Mouse (Mus musculus): ENCODE results near the gene Psma4. TPM values are rescaled to one million over a fixed set of nuclear protein-coding genes. Genes with fewer than 3 reads are reported as not detected.
"Not testable (repeated sequence)": the region's sequence is repeated elsewhere in the genome, so short reads cannot be mapped to it uniquely, and the experiment has no call there.

Gene Psma4
- polyA plus RNA-seq, 1 experiment from 2014 or later = 282 TPM

DNA sequence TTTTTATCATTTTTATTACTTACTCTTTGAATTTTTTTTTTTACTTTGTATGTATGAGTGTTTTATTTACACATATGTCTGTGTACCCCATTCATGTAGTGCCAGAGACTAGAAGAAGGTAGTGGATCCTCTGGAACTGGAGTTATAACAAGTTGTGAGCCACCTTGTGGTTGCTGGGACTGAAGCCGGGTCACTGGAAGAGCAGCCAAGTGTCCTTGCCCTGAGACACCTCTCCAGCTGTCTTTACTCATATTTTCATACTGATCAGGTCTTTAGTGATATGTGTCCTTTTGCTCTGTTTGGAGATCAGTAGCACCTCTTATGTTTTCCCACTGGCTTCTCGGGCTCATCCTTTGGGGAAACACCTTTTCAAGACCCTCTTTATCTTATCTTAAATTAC is 6.1 kb upstream of the Psma4 start:
- Histone ChIP-seq H3K27ac (no peak overlapping the region), H3K4me3 (no peak overlapping the region), H3K27me3 (no peaks in the 10 kb centered on the region), H3K9me3 (no peaks in the 10 kb centered on the region), H3K4me1 (replicated peaks) (no peaks in the 10 kb centered on the region), H3K4me2 (no peak overlapping the region), H3K9ac (no peak overlapping the region), H3K36me3 (no peaks in the 10 kb centered on the region)
- ATAC-seq (ENCODE audit: low FRiP score) = no peak
- WGBS = 79% methylated on average over 2 of the region's 2 CpGs

DNA sequence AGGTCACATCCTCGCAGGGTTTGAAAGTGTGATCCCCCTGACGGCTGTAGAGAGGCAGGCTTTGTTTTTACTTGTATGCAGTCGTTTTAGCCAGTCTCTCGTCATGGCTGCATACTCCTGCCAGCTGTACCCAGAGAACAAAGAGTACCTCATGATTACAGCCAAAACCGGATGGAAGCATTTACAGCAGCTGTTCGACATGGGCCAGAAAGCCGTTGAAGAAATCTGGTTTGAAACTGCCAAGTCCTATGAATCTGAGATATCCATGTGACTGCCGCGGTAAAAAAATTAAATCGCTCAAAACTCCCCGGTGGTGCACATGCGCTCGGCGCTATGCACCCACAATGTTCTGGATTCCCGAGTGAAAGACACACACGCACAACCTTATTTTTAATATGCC is 4.3 kb upstream of the Psma4 start:
- no peaks in the 10 kb centered on the region for H3K27me3 ChIP-seq
- no peaks in the 10 kb centered on the region for H3K9me3 ChIP-seq
- H3K36me3 ChIP-seq = no peaks in the 10 kb centered on the region
- no peak overlapping the region for H3K4me3 ChIP-seq
- H3K27ac ChIP-seq = no peak overlapping the region
- peaks cover 4% of the 10 kb centered on the region for H3K4me1 ChIP-seq (replicated peaks)
- H3K4me2 ChIP-seq = no peak overlapping the region
- ATAC-seq (ENCODE audit: low FRiP score) = no peak
- H3K9ac ChIP-seq = no peak overlapping the region
- 81% methylated on average over 16 of the region's 16 CpGs for WGBS

DNA sequence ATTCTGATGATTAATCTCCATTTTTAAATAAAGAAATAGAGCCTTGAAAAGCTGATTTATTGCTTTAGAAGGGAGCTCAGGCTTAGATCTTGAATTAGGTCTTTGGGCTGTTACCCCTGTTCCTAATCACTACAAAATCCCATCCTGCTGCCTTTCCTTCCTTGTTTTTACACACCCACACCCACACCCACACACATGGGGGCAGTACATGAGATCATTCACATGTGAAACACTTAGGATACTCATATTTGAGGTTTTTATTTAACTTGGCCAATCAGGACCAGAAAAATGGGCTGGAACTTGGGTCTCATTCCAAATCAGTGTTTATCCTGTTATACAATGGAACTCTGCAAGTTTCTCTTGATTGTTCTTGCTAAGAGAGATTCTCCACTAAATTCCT is 1.1 kb upstream of the Psma4 start:
- Histone ChIP-seq H3K9me3 (no peaks in the 10 kb centered on the region), H3K36me3 (peaks cover 20% of the 10 kb centered on the region), H3K4me1 (replicated peaks) (peaks cover 30% of the 10 kb centered on the region), H3K4me2 (no peak overlapping the region), H3K4me3 (no peak overlapping the region), H3K27ac (no peak overlapping the region), H3K27me3 (no peaks in the 10 kb centered on the region), H3K9ac (no peak overlapping the region)
- ATAC-seq (ENCODE audit: low FRiP score) = no peak

DNA sequence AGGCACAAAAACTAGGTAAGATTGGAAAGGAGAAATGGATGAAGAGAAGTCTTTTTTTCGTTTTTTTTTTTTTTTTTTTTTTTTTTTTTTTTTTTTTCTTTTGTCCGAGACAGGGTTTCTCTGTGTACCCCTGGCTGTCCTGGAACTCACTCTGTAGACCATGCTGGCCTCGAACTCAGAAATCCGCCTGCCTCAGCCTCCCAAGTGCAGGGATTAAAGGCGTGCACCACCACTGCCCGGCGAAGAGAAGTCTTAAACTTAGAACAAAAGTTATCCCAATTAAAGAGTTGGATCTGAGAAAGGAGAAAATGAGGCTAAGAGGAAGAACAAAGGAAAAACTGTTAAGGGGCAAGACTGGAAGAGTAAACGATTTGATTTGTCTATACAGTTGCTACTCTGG is 428 bp upstream of the Psma4 start:
- H3K4me1 ChIP-seq (replicated peaks) = peaks cover 30% of the 10 kb centered on the region
- not testable (repeated sequence) for H3K27me3 ChIP-seq, H3K9me3 ChIP-seq
- 0 out of 2 replicates have a peak, but pooled peaks have one; percentile 47 for ATAC-seq (ENCODE audit: low FRiP score)
- peaks cover 24% of the 10 kb centered on the region for H3K36me3 ChIP-seq
- peak overlapping the region; percentile 63 for H3K9ac ChIP-seq
- peak overlapping the region; percentile 87 for H3K4me3 ChIP-seq
- WGBS = 45% methylated on average over 8 of the region's 8 CpGs
- H3K27ac ChIP-seq = peak overlapping the region; percentile 96
- H3K4me2 ChIP-seq = peak overlapping the region; percentile 74

DNA sequence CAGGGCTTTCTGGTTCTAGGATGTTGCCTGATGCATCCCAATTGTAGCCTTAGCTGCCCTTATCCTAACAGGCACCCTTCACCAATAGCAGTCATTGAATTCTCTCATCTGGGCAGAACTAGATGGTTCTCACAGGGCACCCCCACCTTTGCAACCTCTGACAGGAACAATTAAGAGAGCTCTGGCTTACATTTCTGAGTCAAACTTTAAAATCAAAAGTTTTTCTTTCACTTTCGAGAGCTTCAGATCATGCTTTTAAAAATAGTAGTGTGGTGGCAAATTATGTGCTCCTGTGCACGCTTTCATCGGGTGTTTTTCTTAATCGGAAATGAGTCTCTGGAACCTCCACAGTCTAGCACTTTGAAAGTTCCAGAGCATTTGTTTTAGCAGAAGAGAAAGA is 10.5 kb downstream of the Psma4 start:
- Histone ChIP-seq H3K27ac (no peak overlapping the region), H3K36me3 (peaks cover 39% of the 10 kb centered on the region), H3K4me1 (replicated peaks) (no peaks in the 10 kb centered on the region), H3K9ac (no peak overlapping the region), H3K27me3 (no peaks in the 10 kb centered on the region), H3K9me3 (no peaks in the 10 kb centered on the region), H3K4me2 (no peak overlapping the region), H3K4me3 (no peak overlapping the region)
- WGBS = 96% methylated on average over 4 of the region's 4 CpGs
- ATAC-seq (ENCODE audit: low FRiP score) = no peak

DNA sequence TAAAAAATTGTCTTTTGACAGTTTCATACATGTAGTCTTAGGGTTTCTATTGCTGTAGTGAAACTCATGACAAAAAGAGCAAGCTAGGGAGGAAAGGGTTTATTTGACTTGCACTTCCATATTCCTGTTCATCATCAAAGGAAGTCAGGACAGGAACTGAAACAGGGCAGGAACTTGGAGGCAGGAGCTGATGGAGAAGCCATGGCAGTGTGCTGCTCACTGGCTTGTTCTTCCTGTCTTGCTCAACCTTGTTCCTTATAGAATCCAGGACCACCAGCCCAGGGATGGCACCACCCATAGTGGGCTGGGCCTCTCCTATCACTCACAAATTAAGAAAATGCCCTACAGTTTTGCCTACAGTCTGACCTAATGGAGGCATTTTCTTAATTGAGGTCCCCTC is 13.1 kb downstream of the Psma4 start:
- H3K27me3 ChIP-seq = no peaks in the 10 kb centered on the region
- H3K9ac ChIP-seq = no peak overlapping the region
- no peaks in the 10 kb centered on the region for H3K9me3 ChIP-seq
- no peak overlapping the region for H3K27ac ChIP-seq
- no peak overlapping the region for H3K4me2 ChIP-seq
- ATAC-seq (ENCODE audit: low FRiP score) = no peak
- H3K36me3 ChIP-seq = peaks cover 14% of the 10 kb centered on the region
- H3K4me1 ChIP-seq (replicated peaks) = no peaks in the 10 kb centered on the region
- no peak overlapping the region for H3K4me3 ChIP-seq

DNA sequence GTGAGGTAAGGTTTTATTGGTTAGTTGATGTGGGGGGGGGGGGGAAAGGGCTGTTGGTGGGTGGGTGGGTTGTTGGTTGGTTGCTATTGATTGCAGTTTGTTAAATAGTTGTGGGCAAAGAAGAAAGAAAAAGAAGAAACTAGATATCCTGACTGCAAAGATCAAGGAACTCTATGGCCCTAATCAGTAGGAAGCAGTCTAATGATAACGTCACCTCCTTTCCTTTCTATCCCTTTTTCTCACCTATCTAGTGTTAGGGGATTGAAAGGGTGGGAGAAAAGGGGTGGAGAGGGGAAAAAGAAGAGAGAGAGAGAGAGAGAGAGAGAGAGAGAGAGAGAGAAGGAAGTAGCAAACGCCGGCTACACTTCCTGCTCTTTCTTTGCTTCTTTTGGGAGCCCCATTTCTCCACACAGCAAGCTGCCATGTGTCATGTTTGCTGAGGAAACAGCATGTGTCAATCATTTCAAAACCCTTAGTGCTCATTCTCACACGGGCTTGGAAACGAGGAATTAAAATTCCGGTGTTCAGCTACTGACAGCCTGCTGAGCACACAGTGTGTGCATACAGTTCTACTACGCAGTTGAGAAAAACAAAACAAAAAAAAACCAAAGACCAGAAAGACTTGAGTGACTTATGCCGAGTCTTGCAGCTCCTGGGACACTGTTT is 19.5 kb downstream of the Psma4 start:
- no peak for ATAC-seq (ENCODE audit: low FRiP score)
- Histone ChIP-seq H3K27me3 (no peaks in the 10 kb centered on the region), H3K9me3 (no peaks in the 10 kb centered on the region), H3K4me3 (no peak overlapping the region), H3K4me2 (no peak overlapping the region), H3K36me3 (no peaks in the 10 kb centered on the region), H3K4me1 (replicated peaks) (no peaks in the 10 kb centered on the region), H3K9ac (no peak overlapping the region), H3K27ac (no peak overlapping the region)
- 72% methylated on average over 8 of the region's 8 CpGs for WGBS

DNA sequence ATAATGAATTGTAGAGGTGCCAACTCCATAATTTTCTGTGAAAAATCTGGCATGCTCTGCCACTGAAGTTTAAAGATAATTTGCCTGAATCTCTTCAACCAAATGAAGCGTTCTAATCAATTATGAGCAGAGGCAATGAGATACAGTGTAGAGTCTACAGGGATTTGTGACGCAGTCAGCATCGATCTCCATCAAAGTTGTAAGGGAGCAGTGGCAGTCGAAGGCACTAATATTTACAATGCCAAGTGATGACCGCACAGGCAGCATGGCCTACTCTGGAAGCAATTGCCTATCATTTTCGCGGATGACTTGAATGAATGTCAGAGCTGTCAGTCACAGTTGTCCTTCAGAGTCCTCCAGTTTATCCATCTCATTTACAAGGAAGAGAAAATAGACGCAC is 30.1 kb downstream of the Psma4 start, which contains the start of gene Chrna5:
Gene Chrna5 (plus strand): TSS at position 207 of the 400 bp plus-strand sequence.
- Histone ChIP-seq H3K4me2 (peak within 1 kb of the TSS; percentile 78), H3K9ac (peak within 1 kb of the TSS; percentile 77), H3K4me1 (replicated peaks) (peaks cover 24% of the 10 kb centered on the region), H3K27ac (peak within 1 kb of the TSS; percentile 48; the same call in 1 of the 2 replicates), H3K36me3 (no peaks in the 10 kb centered on the region), H3K9me3 (no peaks in the 10 kb centered on the region), H3K27me3 (peaks cover 33% of the 10 kb centered on the region), H3K4me3 (peak within 1 kb of the TSS; percentile 60)
- ATAC-seq (ENCODE audit: low FRiP score) = no peak
- WGBS = 40% methylated on average over 8 of the region's 8 CpGs

DNA sequence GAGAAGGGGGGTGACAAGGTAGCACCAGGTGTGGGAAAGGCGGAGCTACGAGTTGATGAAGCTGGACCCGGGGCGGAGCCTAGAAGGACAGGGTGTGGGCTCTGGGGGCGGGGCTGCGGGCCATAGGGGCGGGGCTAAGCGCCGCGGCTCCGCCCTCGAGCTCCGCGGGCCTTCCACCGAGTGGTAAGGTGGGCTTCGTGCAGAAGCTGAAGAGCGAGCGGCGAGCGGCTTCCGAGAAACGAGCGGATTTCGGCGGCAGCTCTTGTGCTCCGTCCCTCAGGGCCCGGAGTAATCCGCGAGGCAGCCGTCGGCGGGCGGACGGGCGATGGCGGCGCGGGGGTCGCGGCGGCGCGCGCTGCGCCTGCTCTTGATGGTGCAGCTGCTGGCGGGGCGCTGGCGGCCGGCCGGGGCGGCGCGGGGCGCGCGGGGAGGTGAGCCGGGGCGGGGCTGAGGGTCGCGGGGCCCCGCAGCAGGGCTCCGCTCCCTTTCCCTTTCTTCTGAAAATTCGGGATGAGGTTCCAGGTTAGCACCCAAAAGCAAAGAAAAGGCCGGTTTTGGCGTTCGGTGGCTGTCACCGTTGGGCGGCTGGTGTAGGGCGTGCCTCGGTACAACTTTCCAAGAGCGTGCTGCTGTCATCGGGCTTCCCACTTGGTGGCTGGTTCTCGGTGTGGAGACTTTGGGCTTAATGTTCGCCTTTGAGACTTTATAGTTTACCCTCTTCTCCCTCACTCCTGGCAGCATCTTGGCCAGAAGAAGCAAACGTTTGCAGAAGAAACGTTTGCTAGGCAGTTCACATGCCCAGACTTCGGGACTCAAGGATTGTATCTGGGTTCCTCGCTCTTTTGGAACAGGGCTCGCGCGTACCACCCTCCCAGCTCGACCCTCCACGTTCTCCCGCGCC is 31.0 kb downstream of the Psma4 start:
- H3K4me3 ChIP-seq = peak overlapping the region; percentile 60
- H3K4me1 ChIP-seq (replicated peaks) = peaks cover 24% of the 10 kb centered on the region
- H3K9ac ChIP-seq = peak overlapping the region; percentile 77
- H3K9me3 ChIP-seq = no peaks in the 10 kb centered on the region
- peak overlapping the region; percentile 48; the same call in 1 of the 2 replicates for H3K27ac ChIP-seq
- peaks cover 33% of the 10 kb centered on the region for H3K27me3 ChIP-seq
- under 1% methylated on average over 85 of the region's 85 CpGs for whole genome bisulfite sequencing
- H3K36me3 ChIP-seq = no peaks in the 10 kb centered on the region
- peak overlapping the region; percentile 78 for H3K4me2 ChIP-seq
- ATAC-seq (ENCODE audit: low FRiP score) = peak; percentile 87

DNA sequence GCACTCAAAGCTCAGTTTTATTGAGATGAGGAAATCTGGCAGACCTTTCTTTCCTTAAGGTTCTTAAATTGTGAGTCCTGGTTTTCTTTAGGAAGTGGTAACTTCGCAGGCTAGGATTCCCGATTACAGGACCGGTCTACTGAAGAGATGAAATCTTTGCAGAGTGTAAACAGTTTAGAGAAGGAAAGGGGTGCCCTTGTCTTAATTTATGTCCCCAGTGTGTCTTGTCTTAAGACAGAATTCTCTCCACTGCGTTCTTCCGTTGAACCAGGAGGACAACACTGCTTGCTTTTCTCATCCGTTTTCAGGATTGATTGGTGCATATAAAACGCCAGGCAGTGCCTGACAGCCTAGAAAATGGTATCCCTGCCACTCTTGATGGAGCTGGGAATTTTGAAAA is 31.8 kb downstream of the Psma4 start:
- Histone ChIP-seq H3K36me3 (no peaks in the 10 kb centered on the region), H3K4me2 (peak overlapping the region; percentile 78), H3K9ac (no peak overlapping the region), H3K4me1 (replicated peaks) (peaks cover 24% of the 10 kb centered on the region), H3K9me3 (no peaks in the 10 kb centered on the region), H3K27me3 (peaks cover 33% of the 10 kb centered on the region), H3K4me3 (peak overlapping the region; percentile 60), H3K27ac (no peak overlapping the region)
- WGBS = 4% methylated on average over 7 of the region's 7 CpGs
- ATAC-seq (ENCODE audit: low FRiP score) = no peak

DNA sequence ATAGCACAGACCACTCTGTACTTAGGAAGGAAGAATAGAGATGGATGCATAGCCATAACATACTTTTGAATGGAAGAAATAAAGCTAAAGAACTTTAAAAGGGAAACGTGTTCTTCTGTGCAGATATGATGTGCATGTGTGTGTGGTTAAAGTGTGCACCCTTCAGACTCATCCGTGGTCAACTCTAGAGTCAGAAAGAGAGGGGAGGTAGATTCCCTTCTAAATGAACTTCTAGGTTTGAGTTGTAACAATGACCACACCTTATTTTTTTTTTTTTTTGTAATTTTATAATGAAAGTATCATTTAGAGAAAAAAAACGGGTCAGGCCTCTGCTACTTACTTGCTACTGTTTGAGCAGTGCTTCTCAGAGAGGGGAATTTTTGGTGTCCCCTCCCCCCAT is 39.8 kb downstream of the Psma4 start:
- Histone ChIP-seq H3K4me1 (replicated peaks) (no peaks in the 10 kb centered on the region), H3K4me3 (no peak overlapping the region), H3K36me3 (no peaks in the 10 kb centered on the region), H3K27ac (no peak overlapping the region), H3K9ac (no peak overlapping the region), H3K27me3 (no peaks in the 10 kb centered on the region), H3K4me2 (no peak overlapping the region), H3K9me3 (no peaks in the 10 kb centered on the region)
- WGBS = 81% methylated on average over 3 of the region's 3 CpGs
- no peak for ATAC-seq (ENCODE audit: low FRiP score)

DNA sequence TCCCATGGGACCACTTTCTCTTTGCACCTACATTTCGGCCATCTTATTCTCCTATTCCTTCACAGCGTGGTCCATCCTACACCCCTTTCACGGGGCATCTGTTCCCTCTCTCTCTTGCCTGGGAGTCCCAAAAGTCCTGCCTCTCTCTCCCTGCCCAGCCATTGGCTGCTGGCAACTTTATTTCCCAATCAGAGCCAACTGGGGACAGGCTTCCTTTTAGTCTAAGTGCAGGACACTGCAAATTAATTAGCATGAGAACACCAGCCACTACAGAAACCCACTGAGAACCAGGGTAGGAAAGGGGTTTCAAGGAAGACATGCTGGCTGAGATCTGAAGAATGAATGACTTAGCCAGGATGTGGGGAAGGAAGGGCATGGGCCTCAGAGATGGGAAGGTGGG is 43.8 kb downstream of the Psma4 start:
- H3K9ac ChIP-seq = no peak overlapping the region
- no peak for ATAC-seq (ENCODE audit: low FRiP score)
- no peaks in the 10 kb centered on the region for H3K27me3 ChIP-seq
- H3K4me2 ChIP-seq = no peak overlapping the region
- no peak overlapping the region for H3K27ac ChIP-seq
- H3K36me3 ChIP-seq = no peaks in the 10 kb centered on the region
- H3K4me1 ChIP-seq (replicated peaks) = no peaks in the 10 kb centered on the region
- 42% methylated on average over 3 of the region's 3 CpGs for WGBS
- no peak overlapping the region for H3K4me3 ChIP-seq
- no peaks in the 10 kb centered on the region for H3K9me3 ChIP-seq
